In genomic region chr3:51048739-51049138, GRCm38 (mm10) we compare ENCODE assay signal across 14 mouse cellular contexts.
"Had no signal": no experiment of that assay in that cellular context is flagged by ENCODE, and none has a peak within 500 bp of the region (broad histone marks: within the 10 kb centered on the region; RNA-seq: fewer than 3 reads in every experiment).

No protein-coding gene starts in this region.

- H3K27ac ChIP-seq: macrophage; midbrain, embryonic 13.5 days; midbrain, embryonic 15.5 days; neural tube, embryonic 12.5 days had no signal

- H3K4me1 ChIP-seq: megakaryocyte, embryonic 14.5 days; midbrain, embryonic 13.5 days; midbrain, embryonic 15.5 days; neural tube, embryonic 12.5 days had no signal

- H3K4me3 ChIP-seq: megakaryocyte, embryonic 14.5 days; midbrain, embryonic 13.5 days; midbrain, embryonic 15.5 days; neural tube, embryonic 12.5 days had no signal

- DNase-seq: lung, adult 18-20 months; lung, embryonic 14.5 days; lung, postnatal 10 days; right cerebral cortex, postnatal 25 days; right cerebral cortex, postnatal 4 days; spleen, adult 18-20 months; thymus, adult 2 months; thymus, postnatal 25 days; thymus, postnatal 4 days had no signal
